Mouse (Mus musculus): ENCODE measurements around the gene Orai3.
A peak's percentile ranks its signal among the peaks of the same experiment; 100 is the strongest.

GRCm38 (mm10) chr7:127823236-127824171 is 53.9 kb downstream of the Orai3 start:
- peak; percentile 12; the same call in 1 of the 2 replicates for TF ChIP-seq CTCF (IDR thresholded peaks at IDR 0.05; ENCODE audit: low read depth)
- no peak for TF ChIP-seq EP300 (IDR thresholded peaks at IDR 0.05; ENCODE audit: low read depth)

All from liver, postnatal 0 days (tissue).